Mouse (Mus musculus) mesoderm, embryonic 11.5 days (tissue): ENCODE measurements around the gene Cd28.
A peak's percentile ranks its signal among the peaks of the same experiment; 100 is the strongest.

Source experiments
- DNase-seq: peaks from one replicate; pipeline ENCODE4 v3.0.0-alpha.2; 2012; ENCODE audit warnings: low read depth, low spot score

The Cd28 gene

DNA sequence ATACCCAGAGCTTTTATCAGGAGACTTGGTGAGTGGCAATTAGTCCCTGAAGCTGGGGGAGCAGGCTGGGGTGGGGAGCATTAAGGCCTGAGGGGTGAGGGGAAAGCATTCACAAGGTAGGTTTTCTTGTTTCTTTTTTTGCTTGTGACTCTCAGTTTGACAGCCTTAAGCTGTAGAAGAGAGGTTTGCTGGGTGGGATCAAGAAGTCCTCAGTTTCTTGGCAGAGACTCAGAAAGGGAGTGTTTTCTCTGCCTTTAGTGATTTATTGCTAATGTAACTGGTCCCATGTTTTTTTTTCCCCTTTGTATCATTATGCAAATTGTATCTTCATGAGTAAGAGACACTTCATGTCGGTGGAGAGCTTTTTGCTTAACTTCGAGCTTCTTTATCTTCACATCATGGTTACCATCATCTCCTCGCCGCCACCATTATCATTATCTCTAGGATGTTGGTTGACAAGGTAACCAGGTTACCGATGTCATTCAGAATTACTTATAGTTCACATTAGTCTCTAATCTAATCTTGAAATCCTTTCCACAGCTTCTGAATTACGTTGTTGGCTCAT lies 33.7 kb downstream of the Cd28 start:
- DNase-seq = no peak

DNA sequence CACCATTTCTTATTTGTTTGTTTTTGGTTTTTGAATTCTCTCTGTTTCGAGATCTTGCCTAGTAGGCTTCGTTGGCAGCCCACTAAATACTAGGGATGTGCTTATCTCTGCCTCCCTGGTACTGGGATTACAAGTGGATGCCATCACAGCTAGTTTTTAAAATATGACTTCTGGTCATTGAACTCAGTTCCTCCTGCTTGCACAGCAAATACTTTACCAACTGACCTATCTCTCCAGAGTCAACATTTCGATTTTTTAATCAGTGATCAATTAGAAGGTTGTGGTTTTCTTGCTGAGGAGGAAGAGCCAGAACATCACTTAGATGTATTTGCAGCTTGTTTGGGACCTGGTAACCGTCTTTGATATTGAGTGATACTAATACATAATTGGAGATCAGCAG lies 34.4 kb downstream of the Cd28 start:
- DNase-seq = no peak

DNA sequence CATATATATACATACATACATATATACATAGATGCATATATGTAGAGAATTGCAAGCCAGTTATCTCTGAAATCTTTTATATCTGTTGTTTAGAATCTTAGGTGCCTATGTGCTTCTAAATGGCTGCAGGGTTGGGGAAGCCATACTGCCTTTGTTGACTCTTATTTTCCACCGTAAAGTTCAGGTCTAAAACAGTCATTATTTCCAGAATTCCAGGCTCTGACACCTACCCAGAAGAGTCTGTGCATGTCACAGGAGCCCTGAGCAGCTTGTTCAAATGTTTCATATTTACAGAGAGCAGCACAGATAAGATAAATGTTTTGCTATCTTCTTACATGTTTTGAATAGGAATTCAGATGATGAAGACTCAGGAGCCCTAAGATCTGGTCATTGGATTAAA lies 36.4 kb downstream of the Cd28 start:
- DNase-seq = no peak

DNA sequence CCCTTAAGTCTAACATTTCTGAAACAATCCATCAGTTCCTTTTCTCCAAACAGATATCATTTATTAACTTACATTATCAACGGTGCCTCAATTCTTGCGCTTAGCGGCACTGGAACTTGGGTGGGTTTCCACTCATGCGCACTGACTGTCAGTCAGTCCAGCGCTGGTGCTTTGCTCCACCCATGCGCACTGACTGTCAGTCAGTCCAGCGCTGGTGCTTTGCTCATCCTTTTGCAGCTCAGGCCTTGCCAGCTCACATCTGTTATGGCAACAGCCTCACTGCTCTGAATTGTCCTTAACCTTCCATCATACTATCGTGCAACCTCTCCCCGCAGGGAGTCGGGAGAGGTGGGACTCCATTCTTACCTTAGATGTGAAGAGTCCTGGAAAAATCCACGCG lies 37.4 kb downstream of the Cd28 start:
- DNase-seq = no peak

DNA sequence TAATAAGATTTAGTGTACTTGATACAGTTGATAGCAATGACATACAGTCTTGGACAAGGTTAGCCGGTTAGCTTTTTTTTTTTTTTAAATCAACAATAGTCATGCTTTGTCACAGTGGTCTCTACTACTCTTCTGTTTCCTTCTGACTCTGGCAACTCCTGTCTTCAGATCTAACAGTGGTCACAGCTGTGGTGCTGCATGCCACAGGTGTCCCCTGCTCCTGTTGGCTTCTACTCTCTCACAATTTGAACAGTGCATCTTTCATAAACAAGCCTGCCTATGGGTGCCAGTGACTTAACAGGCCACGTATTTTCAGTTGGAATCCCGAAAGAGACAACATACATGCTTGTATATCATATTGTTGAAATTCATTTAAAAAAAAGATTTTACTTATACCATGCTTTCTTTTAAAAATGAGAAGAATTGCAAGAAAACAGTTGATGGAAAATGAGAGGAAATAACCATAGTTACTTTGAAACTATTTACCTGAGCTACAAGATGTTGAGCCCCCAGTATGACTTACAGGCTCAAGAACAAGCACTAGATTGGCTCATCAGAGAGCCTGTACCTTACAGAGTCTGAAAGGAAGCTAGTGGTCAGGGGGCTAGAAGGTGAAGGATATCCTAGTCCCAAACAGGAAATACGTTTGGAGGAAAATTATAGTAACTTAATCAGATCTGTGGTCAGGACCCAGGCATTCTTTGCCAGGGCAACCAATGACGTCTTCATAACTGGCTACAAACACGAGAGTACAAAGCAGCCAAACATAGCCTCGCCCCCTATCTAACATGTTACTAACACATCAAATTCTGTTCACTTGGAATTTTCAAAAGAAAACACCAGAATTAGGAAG lies 39.0 kb downstream of the Cd28 start:
- DNase-seq = no peak

DNA sequence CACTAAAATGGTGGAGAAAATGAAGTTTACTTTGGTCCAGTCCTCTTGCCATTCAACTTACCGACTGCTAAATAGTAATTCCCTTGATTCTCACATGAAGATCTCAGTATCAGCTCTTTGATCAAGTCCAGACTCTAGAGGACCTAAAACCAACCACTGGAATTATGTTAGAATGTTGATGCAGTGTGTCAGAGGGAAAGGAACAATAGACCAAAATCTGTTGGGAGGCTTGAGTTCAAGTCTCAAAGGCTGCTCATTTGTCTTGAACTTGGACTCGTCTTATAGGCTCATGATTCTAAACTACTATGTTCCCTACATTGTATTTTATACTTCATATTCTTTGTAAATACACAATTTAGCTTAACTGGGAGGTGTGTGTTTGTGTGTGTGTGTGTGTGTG lies 41.0 kb downstream of the Cd28 start:
- no peak for DNase-seq

DNA sequence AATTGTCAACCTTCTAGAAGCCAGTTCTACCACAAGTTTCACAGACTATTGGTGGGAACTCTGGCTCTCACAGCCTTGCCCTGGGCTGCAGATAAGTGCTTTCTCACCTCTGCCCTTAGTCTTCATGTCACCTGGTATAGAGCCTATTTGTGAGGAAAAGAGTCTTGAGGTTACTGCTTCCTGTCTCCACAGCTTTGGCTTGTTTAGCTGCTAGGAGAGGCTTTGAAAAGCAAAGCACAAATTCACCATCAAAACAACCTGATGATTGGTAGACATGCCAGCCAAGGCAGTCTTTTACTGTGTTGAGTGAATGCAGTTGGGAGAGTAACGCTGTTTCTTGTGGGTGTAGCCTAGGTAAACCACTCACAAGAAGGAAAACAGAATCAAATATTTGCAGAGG lies 41.6 kb downstream of the Cd28 start:
- no peak for DNase-seq

DNA sequence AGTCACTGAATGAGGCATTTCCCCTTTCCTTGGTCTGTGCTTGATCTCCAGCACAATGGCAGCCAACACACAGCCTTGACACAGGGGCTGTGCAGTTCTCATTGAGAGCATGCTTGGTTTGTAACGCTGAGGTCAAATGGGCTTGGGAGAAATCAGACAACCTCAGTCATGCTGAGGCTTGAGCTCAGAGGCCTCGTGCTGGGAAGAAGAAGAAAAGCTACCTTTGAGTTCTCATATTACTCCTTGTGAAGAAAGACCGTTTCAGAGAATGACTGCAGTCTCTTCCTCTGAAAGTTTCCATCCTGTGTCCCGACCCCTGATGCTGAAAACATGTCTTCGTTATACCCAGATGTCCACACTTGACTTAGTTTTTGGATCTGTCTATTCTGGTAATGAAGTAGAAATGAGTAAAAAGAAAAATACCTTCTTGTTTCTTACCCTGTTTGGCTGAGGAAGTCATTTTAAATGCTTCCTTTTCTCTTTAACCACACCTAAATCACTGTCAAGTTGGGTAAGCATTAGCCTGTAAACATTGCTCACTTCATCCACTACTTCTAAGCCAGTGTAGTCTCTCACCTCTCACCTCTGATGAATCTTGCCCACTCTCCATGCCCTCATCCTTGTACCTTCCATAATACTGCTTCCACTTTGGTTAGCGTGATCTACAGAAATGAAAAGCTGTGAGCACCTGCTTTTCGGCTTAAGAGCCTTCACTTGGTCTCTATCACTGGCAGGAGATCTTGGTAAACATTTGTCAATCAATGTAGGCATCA lies 43.1 kb downstream of the Cd28 start:
- no peak for DNase-seq

DNA sequence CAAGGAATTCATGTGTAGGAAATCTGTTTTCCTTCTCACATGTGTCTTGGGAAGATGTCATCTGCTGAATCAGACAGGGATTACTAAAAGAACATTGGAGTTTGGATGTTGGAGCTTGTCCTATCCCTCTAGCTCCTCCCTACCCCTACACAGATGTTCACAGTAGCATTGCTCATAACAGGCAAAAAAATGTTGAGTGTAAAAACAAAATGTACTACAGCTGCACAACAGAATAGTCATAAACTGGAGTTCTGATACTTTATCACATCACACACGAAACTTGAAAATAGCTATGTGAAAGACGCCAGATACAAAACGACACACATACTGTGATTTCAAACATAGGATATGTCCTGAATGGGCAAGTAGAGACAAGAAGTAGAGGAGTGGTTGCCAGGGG lies 43.9 kb downstream of the Cd28 start:
- no peak for DNase-seq

DNA sequence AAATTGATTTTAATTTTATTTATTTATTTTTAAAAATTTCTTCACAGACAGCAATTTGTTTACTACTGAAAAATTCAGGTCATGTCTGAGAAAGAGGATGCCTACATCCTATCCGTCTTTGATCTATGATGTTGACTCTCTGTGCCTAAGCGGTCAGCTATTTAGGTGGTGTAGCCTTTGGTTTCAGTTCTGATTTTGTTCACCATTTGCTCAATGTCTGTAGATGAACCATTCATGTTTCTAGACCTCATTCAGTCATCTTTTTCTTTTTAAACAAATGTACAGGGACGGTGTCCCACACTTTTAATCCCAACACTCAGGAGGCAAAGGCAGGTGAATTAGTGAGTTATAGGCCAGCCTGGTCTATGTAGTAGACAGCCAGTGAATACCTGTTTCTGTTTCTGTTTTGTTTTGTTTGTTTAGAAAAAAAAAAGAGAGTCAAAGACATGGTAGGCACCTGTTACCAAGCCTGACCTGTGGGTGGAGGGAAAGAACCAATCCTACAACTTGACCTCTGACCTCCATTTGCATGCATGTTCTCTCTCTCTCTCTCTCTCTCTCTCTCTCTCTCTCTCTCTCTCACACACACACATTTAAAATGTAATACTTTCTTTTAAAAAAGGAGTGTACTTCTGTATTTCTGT lies 45.0 kb downstream of the Cd28 start:
- DNase-seq = no peak

DNA sequence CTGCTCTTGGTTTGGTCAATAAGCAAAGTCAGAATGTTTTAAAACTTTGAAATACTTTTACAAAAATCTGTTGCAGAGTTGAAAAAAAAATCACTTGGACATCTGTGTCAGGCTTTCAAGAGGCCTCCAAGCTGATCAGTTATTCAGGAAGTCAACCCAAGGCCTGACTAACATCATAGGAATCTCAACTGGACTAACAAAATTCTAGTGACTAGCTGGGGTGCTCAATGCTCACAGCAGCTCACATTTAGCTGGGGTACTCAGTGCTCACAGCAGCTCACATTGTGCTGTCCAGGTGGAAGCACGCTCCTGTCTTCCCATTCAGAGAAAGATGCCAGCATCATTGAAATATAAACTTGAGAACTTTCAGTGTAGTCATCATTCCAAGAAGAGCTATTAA lies 45.9 kb downstream of the Cd28 start:
- DNase-seq = no peak

DNA sequence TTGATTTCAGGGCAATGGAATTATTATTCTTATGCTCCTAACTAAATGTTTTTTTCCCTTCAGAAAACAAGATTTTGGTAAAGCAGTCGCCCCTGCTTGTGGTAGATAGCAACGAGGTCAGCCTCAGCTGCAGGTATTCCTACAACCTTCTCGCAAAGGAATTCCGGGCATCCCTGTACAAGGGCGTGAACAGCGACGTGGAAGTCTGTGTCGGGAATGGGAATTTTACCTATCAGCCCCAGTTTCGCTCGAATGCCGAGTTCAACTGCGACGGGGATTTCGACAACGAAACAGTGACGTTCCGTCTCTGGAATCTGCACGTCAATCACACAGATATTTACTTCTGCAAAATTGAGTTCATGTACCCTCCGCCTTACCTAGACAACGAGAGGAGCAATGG lies 46.3 kb downstream of the Cd28 start:
- DNase-seq = no peak

DNA sequence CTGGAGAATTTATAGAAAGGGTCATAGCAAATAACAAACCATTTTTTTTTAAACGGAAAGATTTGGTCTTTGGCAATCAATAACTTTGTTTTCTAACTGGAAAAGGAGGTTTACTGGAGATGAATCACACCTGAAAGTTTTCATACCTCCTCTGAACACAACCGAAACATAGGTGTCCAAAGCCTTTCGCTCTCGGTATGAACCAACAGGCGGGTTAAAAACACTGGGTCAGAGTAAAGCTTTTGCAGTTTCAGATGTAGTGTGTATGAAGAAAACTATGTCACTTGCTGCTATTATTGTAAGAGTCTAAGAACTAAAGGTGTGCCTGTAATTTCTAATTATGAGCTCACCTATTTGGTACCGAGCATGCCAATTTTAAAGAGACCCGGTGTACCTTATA lies 55.2 kb downstream of the Cd28 start:
- DNase-seq = no peak

DNA sequence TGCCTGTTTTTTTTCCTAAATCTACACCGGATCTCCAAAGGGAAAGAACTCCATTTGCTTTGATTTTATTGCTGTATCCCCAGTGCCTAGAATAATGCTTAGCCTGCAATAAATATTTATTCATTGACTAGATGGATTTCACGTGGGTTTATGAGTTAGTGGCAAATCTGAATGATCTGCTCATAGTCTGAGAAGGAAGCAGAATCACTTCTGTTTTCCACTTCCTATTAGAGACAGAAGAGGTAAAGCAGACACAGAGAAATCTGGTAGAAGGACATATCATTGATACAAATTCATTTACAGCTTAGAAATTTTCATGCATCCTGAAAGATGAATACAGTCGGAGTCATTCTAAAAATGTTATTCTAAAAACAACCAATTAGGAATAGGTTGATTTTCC lies 56.6 kb downstream of the Cd28 start:
- DNase-seq = no peak

DNA sequence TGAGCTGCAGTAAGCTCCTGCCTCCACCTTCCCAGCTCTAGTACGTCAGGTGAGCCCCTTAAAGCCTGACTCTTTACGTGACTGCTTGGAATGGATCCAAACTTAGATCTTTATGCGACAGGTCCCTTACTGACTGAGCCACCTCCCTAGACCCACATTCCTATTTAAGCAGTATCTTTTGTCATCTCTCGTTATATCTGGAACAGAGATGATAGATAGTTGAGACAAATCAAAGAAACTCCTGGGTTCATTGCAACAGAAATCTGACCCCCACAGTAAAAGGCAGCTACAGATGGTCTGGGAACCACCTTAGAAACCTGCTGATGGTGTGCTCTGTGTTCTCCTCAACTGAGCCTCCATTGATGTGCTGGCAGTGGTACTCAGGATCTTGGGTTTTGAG lies 59.6 kb downstream of the Cd28 start:
- DNase-seq = no peak

DNA sequence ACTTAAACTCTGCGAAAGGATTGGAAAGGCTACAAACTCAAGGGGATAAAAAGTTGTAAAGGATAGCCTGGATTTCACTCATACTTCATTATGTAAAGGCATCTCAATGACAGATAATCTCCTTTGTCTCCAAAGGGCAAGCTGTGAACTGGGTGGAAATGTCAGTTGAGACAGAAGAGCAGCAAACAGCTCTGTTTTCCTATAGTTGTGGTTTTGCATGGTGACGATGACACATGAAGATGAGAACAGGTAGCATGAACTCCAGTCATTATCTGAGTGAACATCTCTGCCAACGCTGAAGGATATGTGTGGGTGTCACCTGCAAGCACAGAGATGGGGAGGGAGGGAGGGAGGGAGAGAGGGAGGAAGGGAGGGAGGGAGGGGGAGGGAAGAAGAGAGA lies 60.3 kb downstream of the Cd28 start:
- no peak for DNase-seq

DNA sequence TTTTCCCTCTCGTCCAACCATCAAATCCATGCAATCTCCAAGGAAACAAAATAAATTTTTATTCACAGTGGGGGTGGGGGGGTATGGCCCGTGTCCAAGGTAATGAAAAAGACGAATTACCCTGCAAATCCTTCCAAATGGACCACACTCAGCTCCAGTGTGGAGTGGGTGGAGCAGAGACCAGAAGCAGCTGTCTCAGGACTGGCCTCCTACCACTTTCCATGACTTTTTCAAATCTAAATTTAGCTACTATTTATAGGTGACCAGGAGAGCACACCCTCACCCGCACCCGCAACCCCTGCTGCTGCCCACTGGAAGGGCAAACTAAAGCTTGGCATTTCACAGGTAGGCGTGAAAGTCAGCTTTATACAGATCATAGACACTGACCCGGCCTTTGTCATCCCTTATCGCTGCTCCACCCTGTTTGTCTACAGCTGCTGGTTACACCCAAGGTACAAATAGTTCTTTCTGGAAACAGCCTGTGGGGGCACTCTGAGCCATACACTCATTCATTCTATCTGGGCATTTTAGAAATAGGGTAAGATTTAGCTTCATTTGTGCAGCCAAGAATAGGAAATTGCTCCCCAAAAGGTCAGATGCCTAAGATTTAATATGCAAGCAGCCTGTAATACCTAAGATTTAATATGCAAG lies 62.0 kb downstream of the Cd28 start:
- DNase-seq = no peak

DNA sequence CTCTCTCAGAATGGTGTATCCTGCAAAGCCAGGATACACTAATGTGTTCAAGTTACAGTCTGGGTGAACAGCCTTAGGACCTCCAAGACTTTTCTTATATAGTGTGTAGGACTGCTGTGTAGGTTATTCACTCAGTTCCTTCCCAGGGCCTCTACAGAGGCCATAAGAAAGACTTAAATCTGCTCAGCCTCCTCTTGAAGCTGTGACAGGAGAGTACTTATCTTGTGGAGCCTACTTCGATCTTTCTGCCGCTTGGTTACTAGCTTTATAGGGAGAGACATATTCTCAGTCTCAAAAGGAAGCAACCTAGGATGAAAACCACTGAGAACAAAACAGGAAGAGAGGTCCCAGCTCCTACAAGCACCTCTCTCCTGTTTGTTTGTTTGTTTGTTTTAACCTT lies 62.6 kb downstream of the Cd28 start:
- DNase-seq = no peak

DNA sequence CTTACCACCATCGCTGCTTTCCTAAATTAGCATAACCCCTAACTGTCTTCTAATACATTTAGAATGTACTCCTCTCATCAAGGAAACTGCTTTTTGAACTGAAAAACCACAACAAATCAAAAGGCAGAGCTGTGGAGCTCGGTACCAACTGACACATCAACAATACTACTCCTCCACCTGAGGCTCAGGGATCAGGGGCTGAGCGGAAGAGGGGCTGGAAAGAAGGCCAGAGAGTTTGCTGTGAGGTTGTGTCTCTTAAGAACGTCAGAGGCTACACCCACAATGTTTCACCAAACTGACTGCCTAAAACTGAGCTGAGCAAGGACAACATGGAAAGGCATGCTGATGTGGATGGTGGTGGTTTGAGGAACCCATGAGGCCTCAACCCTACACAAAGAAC lies 65.1 kb downstream of the Cd28 start:
- DNase-seq = no peak

DNA sequence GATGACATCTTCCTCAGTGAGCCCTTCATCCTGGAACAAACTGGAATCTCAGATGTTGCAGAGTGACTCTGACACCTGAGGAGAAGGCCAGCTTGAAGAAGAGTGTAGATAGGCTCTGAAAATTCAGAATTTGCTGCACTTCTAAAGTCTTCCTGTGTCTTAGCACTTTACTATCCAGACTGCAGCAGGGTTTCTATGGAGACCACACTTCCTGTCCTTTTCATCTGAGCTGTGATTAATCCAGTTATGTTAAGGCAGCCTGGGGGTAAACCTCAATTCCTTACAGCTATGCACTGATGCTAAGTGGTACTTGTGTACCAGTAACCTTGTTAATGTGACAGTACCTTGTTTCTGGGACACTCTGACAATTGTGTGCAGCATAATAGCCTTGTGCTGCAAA lies 77.1 kb downstream of the Cd28 start:
- DNase-seq = peak; percentile 1

DNA sequence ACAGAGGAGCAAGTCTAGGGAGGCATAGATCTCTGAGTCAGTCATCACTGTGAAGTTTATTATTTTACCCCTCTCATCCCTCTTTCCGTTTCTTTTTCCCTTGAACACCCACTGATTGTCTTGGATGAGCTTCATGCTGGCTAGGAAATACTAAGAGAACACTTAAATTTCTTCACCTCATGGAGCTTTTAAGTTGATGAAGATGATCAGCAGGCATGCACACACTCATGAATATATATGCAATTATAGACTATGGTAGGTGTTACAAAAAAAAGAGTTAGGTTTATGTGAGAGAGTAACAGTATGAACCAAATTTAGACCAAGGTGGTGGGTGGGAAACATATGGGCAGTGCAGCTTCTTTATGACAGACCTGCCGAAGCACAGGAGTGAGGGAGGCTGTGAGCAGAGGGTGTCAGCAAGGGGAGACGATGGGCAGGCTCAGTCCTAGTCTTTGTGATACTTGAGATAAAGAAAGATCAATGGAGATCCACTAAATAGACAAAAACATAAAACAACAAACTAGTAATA lies 79.1 kb downstream of the Cd28 start:
- DNase-seq = no peak
